Comparison of ENCODE assay signal across 8 mouse cellular contexts in genomic region chr9:106448498-106449031, GRCm38 (mm10). TPM values are rescaled to one million over a fixed set of nuclear protein-coding genes. Genes with fewer than 3 reads are reported as not detected.
A peak's percentile ranks its signal among the peaks of the same experiment; 100 is the strongest.
DNase-seq lines count a peak whose midpoint lies in the region; ATAC-seq and TF ChIP-seq lines count a peak whose summit lies in the region.

No protein-coding gene starts in this region.

- peak overlapping the region; percentile 65 for H3K4me3 ChIP-seq in cerebellum, adult 2 months (replicated peaks; ENCODE audit: insufficient read depth, low read depth, low read length)
- H3K4me3 ChIP-seq in hindbrain, embryonic 12.5 days: peak overlapping the region; percentile 39

- CTCF ChIA-PET in Patski (lab: Charles Lee): interaction anchor here (2.0 to 3.9 kb wide), 2 partner anchors 26 to 28 kb away, joined by 7 to 31 read pairs; partner anchors contain the start of genes Parp3 and Rrp9

- peak overlapping the region; percentile 74 for H3K4me2 ChIP-seq in hindbrain, embryonic 12.5 days (replicated peaks)

- peaks cover 29% of the 10 kb centered on the region for H3K4me1 ChIP-seq in cerebellum, adult 2 months (ENCODE audit: control insufficient read depth, insufficient read depth, low read length)
- H3K4me1 ChIP-seq in hindbrain, embryonic 12.5 days: peaks cover 58% of the 10 kb centered on the region

- TF ChIP-seq CTCF in Patski (IDR thresholded peaks at IDR 0.05): no peak
- peak; percentile 81 for TF ChIP-seq CTCF in cerebellum, adult 2 months (IDR thresholded peaks at IDR 0.05; ENCODE audit: borderline replicate concordance, insufficient read depth, low read depth, low read length)

- WGBS in cerebellum, adult 2 months: under 1% methylated on average over 23 of the region's 23 CpGs
- WGBS in hindbrain, embryonic 12.5 days: under 1% methylated on average over 23 of the region's 23 CpGs

- H3K27me3 ChIP-seq in Patski: no peaks in the 10 kb centered on the region
- H3K27me3 ChIP-seq in cerebellum, adult 2 months (ENCODE audit: control insufficient read depth, insufficient read depth, low read length): no peaks in the 10 kb centered on the region
- H3K27me3 ChIP-seq in hindbrain, embryonic 12.5 days: no peaks in the 10 kb centered on the region

- H3K9ac ChIP-seq in hindbrain, embryonic 12.5 days: peak overlapping the region; percentile 62

- DNase-seq in Patski (ENCODE audit: low read depth, low spot score): no peak
- DNase-seq in cerebellum, adult 2 months: peak; percentile 86 to 89
- peak; percentile 65 to 76 for DNase-seq in frontal cortex, postnatal 36 days (ENCODE audit: low spot score in 2 of 2)
- DNase-seq in layer of hippocampus, postnatal 36 days: peak; percentile 72 to 75
- DNase-seq in lung, postnatal 4 days: peak; percentile 83
- peak; percentile 82 for DNase-seq in retina, embryonic 14.5 days (ENCODE audit: low spot score)
- peak; percentile 82 for DNase-seq in yolk sac, embryonic 10.5 days (ENCODE audit: low spot score)

- H3K36me3 ChIP-seq in hindbrain, embryonic 12.5 days: no peaks in the 10 kb centered on the region

- ATAC-seq in Patski: peak; percentile 58
- no peak for ATAC-seq in hindbrain, embryonic 12.5 days (ENCODE audit: low FRiP score)

- in situ Hi-C loops in Patski (cut with MboI; ENCODE audit: low pct_unique_long_range_greater_than_20kb): no loop called here

- POLR2A ChIA-PET in Patski (lab: Charles Lee): interaction anchor here (0.8 to 1.4 kb wide), 5 partner anchors 11 to 28 kb away, joined by 3 to 5 read pairs (median 4); partner anchors contain the start of genes Parp3 and Rrp9

- peak; percentile 86; the same call in 1 of the 2 replicates for TF ChIP-seq POLR2A in cerebellum, adult 2 months (IDR thresholded peaks at IDR 0.05; ENCODE audit: borderline replicate concordance, insufficient read depth, low read length)

- peak overlapping the region; percentile 63 for H3K27ac ChIP-seq in cerebellum, adult 2 months (ENCODE audit: insufficient read depth, low read length)
- peak overlapping the region; percentile 72 for H3K27ac ChIP-seq in hindbrain, embryonic 12.5 days

- H3K9me3 ChIP-seq in hindbrain, embryonic 12.5 days (replicated peaks): no peaks in the 10 kb centered on the region

RNA-seq across cellular contexts. Expression of gene Abhd14a, which starts 1.1 kb away (rescaled TPM):
- polyA plus RNA-seq in Patski (2021): 25.2 TPM
- 49.7 and 51.5 TPM in 2 replicates for polyA plus RNA-seq in cerebellum, adult 2 months (2012; rRNA removed)
- 37.5 and 39.7 TPM in 2 replicates for polyA plus RNA-seq in hindbrain, embryonic 12.5 days (2016; fragmentation: Nextera tagmentation; extraction: Ambion mirVana)
- total RNA-seq in layer of hippocampus, postnatal 36 days (2021): 10 to 100 TPM; 38.5 to 41.0 TPM

RNA-seq across cellular contexts. Expression of gene Abhd14b, which starts 1.3 kb away (rescaled TPM):
- polyA plus RNA-seq in Patski (2021): 31.2 TPM
- 59.7 and 68.5 TPM in 2 replicates for polyA plus RNA-seq in cerebellum, adult 2 months (2012; rRNA removed)
- polyA plus RNA-seq in hindbrain, embryonic 12.5 days (2016; fragmentation: Nextera tagmentation; extraction: Ambion mirVana): 7.6 and 8.5 TPM in 2 replicates
- 10 to 100 TPM; 11.3 to 11.9 TPM for total RNA-seq in layer of hippocampus, postnatal 36 days (2021)

RNA-seq across cellular contexts. Expression of gene Pcbp4, which starts 4.5 kb away (rescaled TPM):
- polyA plus RNA-seq in Patski (2021): 83.4 TPM
- polyA plus RNA-seq in cerebellum, adult 2 months (2012; rRNA removed): 515 and 572 TPM in 2 replicates
- polyA plus RNA-seq in hindbrain, embryonic 12.5 days (2016; fragmentation: Nextera tagmentation; extraction: Ambion mirVana): 308 and 309 TPM in 2 replicates
- 100 to 1,000 TPM; 175 to 176 TPM for total RNA-seq in layer of hippocampus, postnatal 36 days (2021)

RNA-seq across cellular contexts. Expression of gene Acy1, which starts 10.4 kb away (rescaled TPM):
- polyA plus RNA-seq in Patski (2021): 10.8 TPM
- 16.2 and 16.4 TPM in 2 replicates for polyA plus RNA-seq in cerebellum, adult 2 months (2012; rRNA removed)
- 29.0 and 30.7 TPM in 2 replicates for polyA plus RNA-seq in hindbrain, embryonic 12.5 days (2016; fragmentation: Nextera tagmentation; extraction: Ambion mirVana)
- total RNA-seq in layer of hippocampus, postnatal 36 days (2021): 10 to 100 TPM; 11.3 to 15.5 TPM

RNA-seq across cellular contexts. Expression of gene Gpr62, which starts 17.2 kb away (rescaled TPM):
- 0.05 TPM for polyA plus RNA-seq in Patski (2021)
- 27.9 and 30.7 TPM in 2 replicates for polyA plus RNA-seq in cerebellum, adult 2 months (2012; rRNA removed)
- 0.41 and 0.68 TPM in 2 replicates for polyA plus RNA-seq in hindbrain, embryonic 12.5 days (2016; fragmentation: Nextera tagmentation; extraction: Ambion mirVana)
- 10 to 100 TPM in 1 of 2 experiments, 1 to 10 TPM in 1; 9.2 to 10.4 TPM for total RNA-seq in layer of hippocampus, postnatal 36 days (2021)
